ENCODE assay signal across 8 mouse cellular contexts in genomic region chr11:115491356-115492083, GRCm38 (mm10). TPM values are rescaled to one million over a fixed set of nuclear protein-coding genes. Genes with fewer than 3 reads are reported as not detected.
DNase-seq lines count a peak whose midpoint lies in the region; ATAC-seq lines count a peak whose summit lies in the region.

TSS of gene Nt5c (minus strand) at chr11:115491862.

- H3K27ac ChIP-seq in hindbrain, embryonic 14.5 days = peak within 1 kb of the TSS; percentile 84

- H3K27me3 ChIP-seq in hindbrain, embryonic 14.5 days (ENCODE audit: control insufficient read depth, insufficient read depth, low read length) = no peaks in the 10 kb centered on the region

- peaks cover 16% of the 10 kb centered on the region for H3K4me1 ChIP-seq in hindbrain, embryonic 14.5 days (replicated peaks; ENCODE audit: control insufficient read depth, insufficient read depth, low read length)

- peak within 1 kb of the TSS; percentile 58 for H3K4me2 ChIP-seq in hindbrain, embryonic 14.5 days (replicated peaks)

- peak; percentile 88 for DNase-seq in T-cell, adult 2 months (ENCODE audit: low spot score)
- DNase-seq in cerebellum, postnatal 36 days = peak; percentile 84 to 85
- DNase-seq in frontal cortex, postnatal 36 days (ENCODE audit: low spot score in 2 of 2) = peak; percentile 76 to 89
- DNase-seq in hindbrain, embryonic 14.5 days (ENCODE audit: low spot score) = peak; percentile 78
- DNase-seq in layer of hippocampus, postnatal 36 days = peak; percentile 81 to 85
- DNase-seq in lung, postnatal 25 days (ENCODE audit: low spot score) = peak; percentile 88
- peak; percentile 38 for DNase-seq in retina, adult 2 months (ENCODE audit: low read depth, low spot score)
- DNase-seq in thymus, postnatal 25 days = peak; percentile 84

- H3K9ac ChIP-seq in hindbrain, embryonic 14.5 days = peak within 1 kb of the TSS; percentile 70

- peaks cover 24% of the 10 kb centered on the region for H3K36me3 ChIP-seq in hindbrain, embryonic 14.5 days (replicated peaks; ENCODE audit: control insufficient read depth, insufficient read depth)

- peak; percentile 91 for ATAC-seq in hindbrain, embryonic 14.5 days (ENCODE audit: low FRiP score)

- under 1% methylated on average over 43 of the region's 43 CpGs for WGBS in hindbrain, embryonic 14.5 days

- no peaks in the 10 kb centered on the region for H3K9me3 ChIP-seq in hindbrain, embryonic 14.5 days (ENCODE audit: control insufficient read depth, low read length)

- peak within 1 kb of the TSS; percentile 59 for H3K4me3 ChIP-seq in hindbrain, embryonic 14.5 days (replicated peaks; ENCODE audit: low read length)

RNA-seq across cellular contexts. Expression of gene Nt5c, which starts in this region (rescaled TPM):
- 85.3 and 98.0 TPM in 2 replicates for polyA plus RNA-seq in hindbrain, embryonic 14.5 days (2014; fragmentation: Nextera tagmentation; extraction: Ambion mirVana)
- total RNA-seq in layer of hippocampus, postnatal 36 days (2021) = 10 to 100 TPM; 62.5 to 67.8 TPM

Comparison
In these comparisons a context has a peak if more than half of its experiments do, and no peak if none do; other contexts are left out.
1. Peak in every context shown above with its lines: DNase-seq, ATAC-seq, H3K4me3 ChIP-seq and H3K27ac ChIP-seq.
2. DNase-seq: peak in every context shown above with its lines; median percentile 88 in T-cell, adult 2 months; 88 in lung, postnatal 25 days; 84 in cerebellum, postnatal 36 days; 84 in thymus, postnatal 25 days; 83 in layer of hippocampus, postnatal 36 days; 82 in frontal cortex, postnatal 36 days; 78 in hindbrain, embryonic 14.5 days; 38 in retina, adult 2 months.